Mouse (Mus musculus) intestine, embryonic 14.5 days (tissue): ENCODE measurements around the gene Tbc1d2. TPM values are rescaled to one million over a fixed set of nuclear protein-coding genes. Genes with fewer than 3 reads are reported as not detected.
A peak's percentile ranks its signal among the peaks of the same experiment; 100 is the strongest.

Experiments
- ATAC-seq: fragments of 200-750 bp; cut with Nextera tagmentation; replicated peaks from 2 replicates; pipeline ENCODE4 v1.8.0; 2017; ENCODE audit warnings: low read depth, moderate number of reproducible peaks, moderate TSS enrichment, moderate library complexity; ENCODE audit not compliant: low FRiP score, low TSS enrichment
- DNase-seq: peaks from one replicate; pipeline ENCODE4 v3.0.0-alpha.2; 2018; ENCODE audit warnings: low spot score
- H3K27ac ChIP-seq: fragments of 300-500 bp; sonication (generic); 2 replicates; pipeline ENCODE4 v1.5.1; 2014; ENCODE audit warnings: low read depth, mild to moderate bottlenecking, control low read depth
- H3K27me3 ChIP-seq: fragments of 300-500 bp; sonication (generic); replicated peaks from 2 replicates; pipeline ENCODE4 v1.6.1; 2014; ENCODE audit warnings: low read length, control low read depth; ENCODE audit not compliant: control insufficient read depth, insufficient read depth
- H3K36me3 ChIP-seq: fragments of 300-500 bp; sonication (generic); 2 replicates; pipeline ENCODE4 v1.6.1; 2014; ENCODE audit warnings: low read length, control low read depth; ENCODE audit not compliant: control insufficient read depth, insufficient read depth
- H3K4me1 ChIP-seq: fragments of 300-500 bp; sonication (generic); replicated peaks from 2 replicates; pipeline ENCODE4 v1.6.1; 2014; ENCODE audit warnings: low read length, control low read depth, mixed read lengths; ENCODE audit not compliant: control insufficient read depth, insufficient read depth
- H3K4me2 ChIP-seq: fragments of 300-500 bp; sonication (generic); 2 replicates; pipeline ENCODE4 v1.6.1; 2014; ENCODE audit warnings: low read length
- H3K4me3 ChIP-seq: fragments of 300-500 bp; sonication (generic); 2 replicates; pipeline ENCODE4 v1.5.1; 2014; ENCODE audit warnings: low read depth, low read length, control low read depth, mixed read lengths
- H3K9ac ChIP-seq: fragments of 300-500 bp; sonication (generic); 2 replicates; pipeline ENCODE4 v1.6.1; 2014; ENCODE audit warnings: mild to moderate bottlenecking, low read length
- H3K9me3 ChIP-seq: fragments of 300-500 bp; sonication (generic); 2 replicates; pipeline ENCODE4 v1.6.1; 2016; ENCODE audit warnings: low read length, control low read depth; ENCODE audit not compliant: control insufficient read depth
- WGBS: fragments of 180-500 bp; shearing (Covaris S2); extraction: QIAGEN DNeasy Blood & Tissue Kit; methylation state at CpG from one replicate; pipeline ENCODE4 v1.1.7; 2014; 5-methylcytosine and 5-hydroxymethylcytosine counted together
- polyA plus RNA-seq: library from polyadenylated mRNA; unstranded; fragments of >200 nt; fragmentation: Nextera tagmentation; extraction: Ambion mirVana; gene quantifications from 2 replicates; pipeline ENCODE4 v1.2.1, GENCODE M21; 2014

Tbc1d2 gene
- polyA plus RNA-seq, 1 experiment from 2014 or later = 4.8 TPM

DNA sequence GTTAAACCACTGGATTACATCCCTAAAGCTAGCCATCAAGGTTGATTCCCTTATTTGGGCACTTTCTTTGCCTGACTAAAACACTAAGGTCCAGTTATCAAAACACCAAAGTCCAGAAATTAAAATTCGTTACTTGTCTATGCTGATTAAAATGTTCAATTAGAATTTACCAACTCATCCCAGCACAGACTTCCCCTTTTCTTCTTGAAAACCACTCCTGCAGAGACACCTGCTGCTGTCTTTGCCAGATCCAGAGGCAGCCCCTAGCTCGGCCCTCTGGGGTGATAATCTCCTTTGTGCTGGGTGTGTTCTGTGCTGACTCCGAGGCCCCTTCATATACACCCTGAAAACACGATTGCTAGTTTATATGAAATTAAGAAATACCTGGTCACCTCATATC lies 26.0 kb upstream of the Tbc1d2 start:
- H3K4me3 ChIP-seq = no peak overlapping the region
- H3K27me3 ChIP-seq = no peaks in the 10 kb centered on the region
- H3K9me3 ChIP-seq = no peaks in the 10 kb centered on the region
- 59% methylated on average over 4 of the region's 4 CpGs for WGBS
- no peak overlapping the region for H3K27ac ChIP-seq
- no peak overlapping the region for H3K4me2 ChIP-seq
- no peak overlapping the region for H3K9ac ChIP-seq
- no peak for ATAC-seq
- no peaks in the 10 kb centered on the region for H3K4me1 ChIP-seq
- no peaks in the 10 kb centered on the region for H3K36me3 ChIP-seq
- no peak for DNase-seq

GRCm38 (mm10) chr4:46675272-46675785 lies 25.3 kb upstream of the Tbc1d2 start:
- 78% methylated on average over 11 of the region's 11 CpGs for whole genome bisulfite sequencing
- no peak for ATAC-seq
- DNase-seq = no peak
- H3K4me1 ChIP-seq = no peaks in the 10 kb centered on the region
- no peaks in the 10 kb centered on the region for H3K27me3 ChIP-seq
- no peak overlapping the region for H3K4me3 ChIP-seq
- no peak overlapping the region for H3K4me2 ChIP-seq
- H3K27ac ChIP-seq = no peak overlapping the region
- no peaks in the 10 kb centered on the region for H3K9me3 ChIP-seq
- H3K36me3 ChIP-seq = no peaks in the 10 kb centered on the region
- H3K9ac ChIP-seq = no peak overlapping the region

DNA sequence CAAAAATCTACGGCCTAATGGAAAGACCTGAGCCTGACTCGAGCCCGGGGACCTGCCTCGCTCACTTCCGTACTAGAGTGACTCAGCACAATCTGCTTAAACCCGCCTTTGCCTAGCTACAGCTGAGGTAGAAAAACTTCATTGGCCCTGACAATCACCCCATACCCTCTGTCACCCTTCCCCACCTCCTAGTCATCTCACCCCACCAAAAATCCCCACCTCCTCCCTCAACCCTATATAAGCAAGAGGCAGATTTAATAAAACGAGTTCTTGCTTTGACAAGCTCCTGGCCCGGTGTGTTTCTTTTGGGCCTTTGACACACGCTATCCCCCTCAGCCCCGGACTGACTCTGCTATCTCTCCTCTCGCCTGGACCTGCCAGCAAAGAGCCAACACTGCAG lies 18.6 kb upstream of the Tbc1d2 start:
- Histone ChIP-seq H3K9me3 (no peaks in the 10 kb centered on the region), H3K4me3 (no peak overlapping the region), H3K27ac (no peak overlapping the region), H3K4me2 (no peak overlapping the region), H3K9ac (no peak overlapping the region), H3K36me3 (no peaks in the 10 kb centered on the region), H3K27me3 (no peaks in the 10 kb centered on the region), H3K4me1 (peaks cover 9% of the 10 kb centered on the region; the same call in 1 of the 2 replicates)
- DNase-seq (no peak), ATAC-seq (no peak)
- WGBS = 70% methylated on average over 11 of the region's 11 CpGs

DNA sequence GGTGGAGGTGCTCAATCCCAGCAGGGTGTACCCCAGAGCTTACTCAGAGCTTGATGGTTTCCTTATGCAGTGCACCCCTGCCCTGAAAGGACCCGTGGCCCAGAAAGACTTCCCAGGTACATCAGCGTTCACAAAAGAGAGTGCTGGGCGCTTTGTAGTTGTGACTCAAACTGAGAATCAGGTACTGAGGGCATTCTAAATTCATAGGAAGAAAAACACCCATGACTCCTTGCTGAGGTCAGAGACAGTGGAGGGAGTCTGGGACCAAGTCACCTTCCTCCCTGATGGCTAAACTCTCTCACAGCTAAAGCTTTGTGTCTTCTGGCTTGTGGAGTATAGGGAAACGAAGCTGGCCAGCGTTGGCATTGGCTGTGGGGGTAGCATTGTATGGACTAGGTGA lies 16.4 kb upstream of the Tbc1d2 start:
- Histone ChIP-seq H3K4me1 (peaks cover 9% of the 10 kb centered on the region; the same call in 1 of the 2 replicates), H3K9ac (no peak overlapping the region), H3K27me3 (no peaks in the 10 kb centered on the region), H3K27ac (no peak overlapping the region), H3K9me3 (no peaks in the 10 kb centered on the region), H3K4me2 (no peak overlapping the region), H3K36me3 (no peaks in the 10 kb centered on the region), H3K4me3 (no peak overlapping the region)
- DNase-seq (no peak), ATAC-seq (no peak)
- 68% methylated on average over 5 of the region's 5 CpGs for WGBS

GRCm38 (mm10) chr4:46665371-46665774 lies 15.4 kb upstream of the Tbc1d2 start:
- ATAC-seq (no peak), DNase-seq (peak; percentile 61)
- WGBS = 6% methylated on average over 8 of the region's 8 CpGs
- Histone ChIP-seq H3K27me3 (no peaks in the 10 kb centered on the region), H3K36me3 (no peaks in the 10 kb centered on the region), H3K9me3 (no peaks in the 10 kb centered on the region), H3K4me1 (peaks cover 9% of the 10 kb centered on the region; the same call in 1 of the 2 replicates), H3K4me3 (no peak overlapping the region), H3K4me2 (peak overlapping the region; percentile 87; the same call in 1 of the 2 replicates), H3K9ac (no peak overlapping the region), H3K27ac (no peak overlapping the region)

DNA sequence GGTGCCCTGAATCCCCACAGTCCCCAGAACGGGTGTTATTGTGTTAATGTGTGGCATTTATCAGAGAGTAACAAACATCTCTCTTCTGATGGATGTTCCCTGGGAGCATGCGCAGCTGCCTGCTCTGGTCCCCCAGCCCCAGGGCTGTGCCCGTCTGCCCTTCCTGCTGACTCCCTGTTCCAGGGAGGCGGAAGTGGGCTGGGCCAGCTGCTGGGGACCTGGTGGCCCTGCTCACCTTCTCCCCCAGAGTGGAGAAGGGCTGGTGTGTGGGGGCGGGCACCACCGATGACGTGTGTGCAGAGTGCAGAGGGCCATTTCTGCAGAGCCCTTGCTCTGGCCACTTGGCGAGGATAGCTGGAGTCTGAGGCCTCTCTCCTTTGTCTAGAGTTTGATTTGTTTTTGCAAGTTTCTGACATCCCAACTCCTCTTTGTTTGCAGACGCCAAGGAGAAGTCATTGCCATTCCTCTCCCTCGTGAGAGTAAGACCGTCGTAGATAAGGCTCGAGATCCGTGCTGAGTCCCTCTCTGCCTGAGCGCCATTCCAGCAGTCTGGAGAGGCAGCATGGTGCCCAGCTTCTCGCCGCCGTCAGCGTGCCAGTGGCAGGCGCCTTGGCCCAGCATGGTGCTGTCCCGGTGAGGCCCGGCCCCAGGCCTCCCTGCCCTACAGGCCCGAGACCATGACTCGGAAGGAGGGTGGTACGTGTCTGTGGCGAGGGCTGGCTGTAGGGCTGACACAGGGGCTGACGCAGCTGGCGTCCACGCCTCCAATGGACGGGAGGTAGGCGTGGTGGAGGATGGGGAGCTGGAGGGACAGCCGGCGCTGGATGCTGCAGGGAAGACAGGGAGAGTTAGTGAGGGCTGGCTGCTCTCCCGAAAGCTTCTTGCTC lies 14.4 kb upstream of the Tbc1d2 start:
- no peaks in the 10 kb centered on the region for H3K9me3 ChIP-seq
- WGBS = 3% methylated on average over 34 of the region's 34 CpGs
- H3K27me3 ChIP-seq = no peaks in the 10 kb centered on the region
- H3K27ac ChIP-seq = peak overlapping the region; percentile 88
- H3K4me3 ChIP-seq = peak overlapping the region; percentile 40
- DNase-seq = peak; percentile 81
- no peaks in the 10 kb centered on the region for H3K36me3 ChIP-seq
- H3K4me2 ChIP-seq = peak overlapping the region; percentile 87
- peak; percentile 91 for ATAC-seq
- peaks cover 9% of the 10 kb centered on the region; the same call in 1 of the 2 replicates for H3K4me1 ChIP-seq
- peak overlapping the region; percentile 60 for H3K9ac ChIP-seq

DNA sequence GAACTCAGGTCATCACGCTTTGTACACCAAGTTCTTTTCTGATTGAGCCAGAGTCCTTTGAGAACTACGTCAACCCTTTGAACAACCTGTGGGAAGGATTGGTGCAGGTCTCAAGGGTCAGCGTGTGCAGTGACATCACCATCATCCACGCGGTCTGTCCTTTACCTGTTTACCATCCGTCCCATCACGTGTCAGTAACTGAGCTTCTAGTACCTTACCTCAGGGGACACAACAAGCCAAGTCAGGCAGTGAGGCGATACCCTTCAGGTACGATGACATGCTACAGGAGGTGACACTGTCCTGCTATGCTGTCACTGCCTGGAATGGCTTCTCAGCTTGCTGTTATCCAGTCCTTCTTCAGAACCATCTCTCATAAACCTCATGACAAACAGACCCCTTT lies 11.4 kb upstream of the Tbc1d2 start:
- Histone ChIP-seq H3K9me3 (no peaks in the 10 kb centered on the region), H3K9ac (no peak overlapping the region), H3K4me2 (no peak overlapping the region), H3K36me3 (no peaks in the 10 kb centered on the region), H3K4me3 (no peak overlapping the region), H3K4me1 (peaks cover 9% of the 10 kb centered on the region; the same call in 1 of the 2 replicates), H3K27me3 (no peaks in the 10 kb centered on the region), H3K27ac (no peak overlapping the region)
- 76% methylated on average over 9 of the region's 9 CpGs for WGBS
- no peak for ATAC-seq
- DNase-seq = no peak

GRCm38 (mm10) chr4:46658946-46659345 lies 8.9 kb upstream of the Tbc1d2 start:
- peaks cover 2% of the 10 kb centered on the region; the same call in 1 of the 2 replicates for H3K4me1 ChIP-seq
- ATAC-seq = no peak
- H3K9me3 ChIP-seq = no peaks in the 10 kb centered on the region
- H3K27ac ChIP-seq = no peak overlapping the region
- no peaks in the 10 kb centered on the region for H3K36me3 ChIP-seq
- H3K9ac ChIP-seq = no peak overlapping the region
- H3K4me3 ChIP-seq = no peak overlapping the region
- no peak overlapping the region for H3K4me2 ChIP-seq
- whole genome bisulfite sequencing = 65% methylated on average over 5 of the region's 5 CpGs
- DNase-seq = no peak
- H3K27me3 ChIP-seq = no peaks in the 10 kb centered on the region
